Mouse (Mus musculus) gastrocnemius, postnatal 14 days (tissue): ENCODE measurements around the gene Olfr530. TPM values are rescaled to one million over a fixed set of nuclear protein-coding genes. Genes with fewer than 3 reads are reported as not detected.

Source experiments
- DNase-seq: peaks from one replicate; pipeline ENCODE4 v3.0.0; 2021; ENCODE audit warnings: mixed read lengths
- intact Hi-C: fragments of 180-260 bp; cut with DNase I; formaldehyde crosslinking; loops from one replicate; pipeline ENCODE4 v1.15.1; 2025; ENCODE audit warnings: low total_unique reads
- long read RNA-seq, 2 experiments: library from polyadenylated mRNA; stranded (forward); transcript quantifications; one replicate each; pipeline ENCODE4 v2.0.0; 2021
- total RNA-seq, 2 experiments: library from RNA; stranded (reverse); gene quantifications; 2 replicates each; pipeline ENCODE4 v1.2.3; 2021

Olfr530 gene
- not detected for total RNA-seq
- long read RNA-seq, experiment 1 = 0 reads
- long read RNA-seq, experiment 2 = 0 reads

DNA sequence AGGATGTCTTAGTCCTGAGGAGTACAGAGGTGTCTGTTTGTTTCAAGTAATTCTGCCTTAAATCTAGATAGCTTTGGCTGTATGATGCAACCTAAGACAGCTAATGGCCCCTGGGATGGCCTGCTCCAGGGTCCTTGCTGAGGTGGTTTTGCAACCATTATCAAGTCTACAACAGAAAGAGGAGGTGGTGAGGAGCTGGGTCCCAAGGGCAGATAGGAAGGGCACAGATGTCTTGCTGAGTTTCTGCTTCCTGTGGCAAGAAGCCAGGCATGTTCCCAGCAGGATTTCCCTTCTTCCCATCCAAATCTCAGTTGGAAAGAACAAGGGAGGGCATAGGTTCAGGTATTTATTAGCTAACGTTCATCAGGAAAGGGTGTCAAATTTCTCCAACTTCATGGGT lies at the start of gene Olfr530:
TSS of gene Olfr530 (minus strand) at position 101 of the 400 bp plus-strand sequence.
- intact Hi-C loops = no loop called here

DNA sequence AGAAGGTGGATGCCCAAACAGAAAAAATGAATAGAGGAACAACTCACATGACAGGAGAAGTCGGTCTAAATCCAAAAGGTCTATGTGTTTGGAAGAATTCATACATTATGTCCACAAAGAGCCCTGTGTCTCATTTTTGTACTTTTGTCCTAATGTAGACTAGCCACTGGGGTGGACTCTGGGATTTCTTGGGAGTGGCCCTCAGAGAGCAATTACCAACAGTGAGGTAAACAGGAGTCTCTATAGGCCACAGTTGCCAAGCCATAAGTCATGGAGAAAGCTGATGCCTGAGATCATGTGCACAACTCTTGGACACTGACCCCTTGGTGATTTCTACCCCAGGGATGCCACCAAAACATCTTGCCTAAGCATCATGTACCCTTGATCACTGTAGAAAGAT lies 45.4 kb upstream of the Olfr530 start, which contains the start of gene Olfr532:
TSS of gene Olfr532 (minus strand) at position 101 of the 400 bp plus-strand sequence.
- intact Hi-C loops = no loop called here
- no peak for DNase-seq

More for the DNA sequence above, at the start of gene Olfr530:
- DNase-seq = no peak

- intact Hi-C loops = no loop called here
- no peak for DNase-seq
These were observed 26.7 kb upstream of the Olfr530 start, which contains the start of gene Olfr531 for GRCm38 (mm10) chr7:140402818-140403217. Gene Olfr531 (minus strand): TSS chr7:140402918.

DNA sequence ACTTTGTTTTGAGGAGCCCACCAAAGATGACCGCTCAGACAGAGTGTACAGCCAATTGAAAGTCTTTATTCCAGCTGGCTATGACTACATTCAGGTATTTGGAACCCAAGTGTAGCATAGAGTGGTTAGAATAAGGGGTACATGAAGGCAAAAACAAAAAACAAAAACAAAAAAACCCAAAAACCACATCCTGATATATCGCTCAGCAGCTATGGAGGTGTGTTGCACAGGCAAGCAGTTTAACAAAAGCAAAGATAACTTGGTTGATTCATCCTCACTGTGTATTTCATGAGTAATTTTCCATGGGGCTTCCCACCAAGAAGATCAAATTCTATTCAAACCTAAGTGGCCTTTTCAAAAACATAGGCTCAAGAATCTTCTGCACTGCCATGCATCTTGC lies 780 bp upstream of the Olfr530 start:
- intact Hi-C loops = no loop called here
- no peak for DNase-seq

- no peak for DNase-seq
- intact Hi-C loops = no loop called here
These were observed 1.8 kb downstream of the Olfr530 start for GRCm38 (mm10) chr7:140374300-140374699.

- intact Hi-C loops = no loop called here
- no peak for DNase-seq
These were observed 14.6 kb downstream of the Olfr530 start, which contains the start of gene Olfr60 for GRCm38 (mm10) chr7:140361571-140361970. Gene Olfr60 (minus strand): TSS chr7:140361671.

DNA sequence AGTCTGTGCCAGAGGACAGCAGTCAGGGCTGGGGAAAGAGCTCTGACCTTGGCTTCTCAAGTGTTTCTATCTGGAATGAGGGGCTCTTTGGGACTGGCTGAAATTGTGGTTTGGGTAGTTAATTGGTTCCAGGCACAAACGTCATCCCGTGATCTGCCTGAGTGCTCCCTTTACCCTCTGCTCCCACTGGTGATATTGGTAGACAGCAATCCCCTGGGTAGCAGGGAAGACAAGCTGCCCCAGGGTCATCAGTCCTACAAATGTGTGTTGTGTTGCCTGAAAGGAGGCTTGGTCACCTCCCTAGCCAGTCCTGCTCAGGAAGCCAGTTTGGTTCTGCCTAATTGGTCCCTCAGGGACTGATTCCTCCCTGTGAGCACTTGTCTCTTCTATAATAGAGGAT lies 42.4 kb downstream of the Olfr530 start, which contains the start of gene Olfr527:
TSS of gene Olfr527 (plus strand) at position 301 of the 400 bp plus-strand sequence.
- no peak for DNase-seq
- intact Hi-C loops = no loop called here

DNA sequence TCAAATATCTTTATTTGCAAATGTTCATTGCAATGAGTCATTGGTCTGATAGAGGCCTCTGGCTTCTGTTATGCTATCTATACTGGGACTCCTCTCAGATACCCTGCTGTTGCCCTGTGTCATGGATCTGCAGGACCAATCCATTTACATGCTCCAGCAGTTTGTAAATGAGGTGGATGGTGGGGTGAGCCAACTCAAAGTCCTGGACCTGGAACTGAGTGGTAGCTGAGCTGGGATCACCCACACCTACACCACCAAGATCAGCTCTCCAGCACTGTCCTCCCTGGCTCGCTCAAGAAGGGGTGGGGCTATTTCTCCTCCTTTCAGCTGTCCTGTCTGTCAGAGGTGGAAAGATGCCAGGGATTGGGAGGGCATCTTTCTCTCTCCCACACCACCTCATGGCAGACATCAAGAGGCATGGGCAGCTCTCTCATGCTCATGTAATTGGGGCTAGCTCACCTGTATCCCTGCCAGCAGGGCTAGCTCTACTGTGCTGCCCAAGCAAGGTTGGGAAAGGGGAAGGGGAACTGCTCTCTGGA lies 46.3 kb downstream of the Olfr530 start:
- DNase-seq = no peak
- intact Hi-C loops = no loop called here

Other genes starting within 250 kb of the Olfr530 start
- 10 to 100 TPM; 22.9 to 23.6 TPM for gene Mtg1, start 238.8 kb downstream of the Olfr530 start, total RNA-seq
- gene Sprn, start 221.5 kb downstream of the Olfr530 start, total RNA-seq = under 1 TPM; 0.23 to 0.47 TPM
- gene Olfr522, start 211.6 kb downstream of the Olfr530 start, total RNA-seq = not detected
- gene Olfr523, start 203.1 kb downstream of the Olfr530 start, total RNA-seq = not detected
- not detected for gene Olfr524, start 170.4 kb downstream of the Olfr530 start, total RNA-seq
- not detected for gene Cd163l1, start 158.1 kb downstream of the Olfr530 start, total RNA-seq
- gene 5830411N06Rik, start 129.0 kb downstream of the Olfr530 start, total RNA-seq = not detected
- gene Olfr525, start 55.5 kb downstream of the Olfr530 start, total RNA-seq = not detected
- gene Olfr527, start 42.3 kb downstream of the Olfr530 start, total RNA-seq = not detected
- not detected for gene Olfr60, start 14.7 kb downstream of the Olfr530 start, total RNA-seq
- gene Olfr531, start 26.6 kb upstream of the Olfr530 start, total RNA-seq = not detected
- not detected for gene Olfr532, start 45.3 kb upstream of the Olfr530 start, total RNA-seq
- not detected for gene Olfr533, start 87.0 kb upstream of the Olfr530 start, total RNA-seq
- not detected for gene Olfr535, start 107.9 kb upstream of the Olfr530 start, total RNA-seq
- not detected for gene Olfr536, start 131.1 kb upstream of the Olfr530 start, total RNA-seq
- not detected for gene Olfr538, start 191.6 kb upstream of the Olfr530 start, total RNA-seq
- gene Olfr46, start 224.9 kb upstream of the Olfr530 start, total RNA-seq = not detected